Mouse (Mus musculus) kidney, postnatal 25 days (tissue): ENCODE data around the gene Ccdc6.
"Not testable (repeated sequence)": the region's sequence is repeated elsewhere in the genome, so short reads cannot be mapped to it uniquely, and the experiment has no call there.

Experiments
- DNase-seq, 2 experiments: peaks; one replicate each; pipeline ENCODE4 v3.0.0; 2021; ENCODE audit warnings: mixed read lengths in 2 of 2

The Ccdc6 gene

DNA sequence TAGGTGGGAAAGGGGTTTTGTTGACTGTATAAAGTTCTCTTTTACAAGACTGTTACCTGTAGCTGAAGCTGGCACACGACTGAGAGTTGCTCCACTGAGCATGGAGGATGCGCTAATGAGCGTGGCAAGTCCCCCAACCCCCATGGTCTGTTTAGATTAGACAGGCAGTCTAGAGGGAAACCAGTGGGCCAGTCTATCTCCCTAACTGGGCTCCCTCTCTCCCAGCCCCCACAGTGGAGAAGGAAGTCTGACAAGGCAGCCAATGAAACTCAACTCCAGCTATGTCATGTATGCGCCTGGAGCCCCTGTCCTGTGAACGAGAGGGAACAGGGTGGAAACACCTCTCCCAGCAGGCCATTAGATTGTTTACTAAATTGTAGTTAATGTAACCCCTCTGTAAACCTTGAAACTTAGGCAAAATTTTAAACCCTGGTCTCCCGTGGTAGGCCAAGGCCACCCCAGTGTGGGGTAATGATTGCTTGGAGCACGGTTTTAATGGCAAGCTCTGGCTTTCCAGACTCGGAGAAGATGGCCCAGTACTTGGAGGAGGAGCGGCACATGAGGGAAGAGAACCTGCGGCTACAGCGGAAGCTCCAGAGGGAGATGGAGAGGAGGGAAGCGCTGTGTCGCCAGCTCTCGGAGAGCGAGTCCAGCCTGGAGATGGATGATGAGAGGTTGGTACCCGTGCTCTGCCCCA, 77.7 kb downstream of the Ccdc6 start:
- no peak for DNase-seq

DNA sequence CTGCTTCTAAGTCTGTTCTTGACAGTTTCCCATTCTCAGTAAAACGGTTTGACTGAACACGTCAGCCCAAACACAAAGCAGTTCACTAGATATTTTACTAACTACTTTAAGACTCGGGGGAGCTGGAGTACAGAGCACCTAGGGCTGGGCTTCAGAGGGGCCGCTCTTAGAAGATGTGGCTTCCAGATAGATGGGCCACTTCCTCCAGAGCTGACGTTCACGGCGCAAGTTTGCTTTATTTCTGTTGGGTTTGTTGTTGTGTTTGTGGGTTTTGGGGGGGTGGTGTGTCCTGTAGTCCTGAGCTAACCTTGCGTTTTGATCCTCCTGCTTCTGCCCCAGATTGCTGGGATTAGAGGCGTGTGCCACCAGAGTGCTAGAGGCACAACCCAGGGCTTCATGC, 83.8 kb downstream of the Ccdc6 start:
- DNase-seq: no peak

DNA sequence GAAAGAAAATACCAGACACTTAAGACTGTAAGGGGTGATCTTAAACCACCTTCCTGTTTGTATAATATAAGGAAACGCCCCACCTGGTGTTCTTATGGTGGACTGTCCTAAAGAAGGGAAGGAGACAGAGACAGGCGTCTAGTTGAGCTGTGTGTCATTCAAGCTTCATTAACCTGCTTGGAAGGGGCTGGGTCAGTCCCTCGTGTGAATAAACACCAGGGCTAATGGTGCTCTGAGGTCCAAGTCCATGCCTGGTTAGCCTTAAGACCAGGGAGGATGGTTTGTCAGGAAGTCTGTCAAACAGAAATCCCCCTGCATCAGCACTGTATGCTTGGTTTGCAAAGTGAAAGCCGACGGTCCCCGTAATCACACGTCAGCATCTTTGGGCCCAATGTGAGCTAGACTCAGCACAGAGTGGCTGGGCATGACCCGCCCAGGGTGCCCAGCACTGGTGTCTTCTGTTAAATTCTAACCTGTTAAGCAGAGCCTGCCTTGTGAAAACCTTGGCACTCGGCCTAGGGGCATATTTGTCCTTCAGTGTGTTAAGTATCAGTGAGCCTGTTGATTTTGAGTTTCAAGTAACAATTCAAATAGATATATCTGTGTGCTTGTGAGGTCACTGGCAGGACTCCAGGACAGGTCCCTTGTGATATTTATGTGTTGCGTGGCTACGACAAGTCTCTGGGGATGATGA, 84.5 kb downstream of the Ccdc6 start:
- peak; percentile 92 to 96 for DNase-seq

DNA sequence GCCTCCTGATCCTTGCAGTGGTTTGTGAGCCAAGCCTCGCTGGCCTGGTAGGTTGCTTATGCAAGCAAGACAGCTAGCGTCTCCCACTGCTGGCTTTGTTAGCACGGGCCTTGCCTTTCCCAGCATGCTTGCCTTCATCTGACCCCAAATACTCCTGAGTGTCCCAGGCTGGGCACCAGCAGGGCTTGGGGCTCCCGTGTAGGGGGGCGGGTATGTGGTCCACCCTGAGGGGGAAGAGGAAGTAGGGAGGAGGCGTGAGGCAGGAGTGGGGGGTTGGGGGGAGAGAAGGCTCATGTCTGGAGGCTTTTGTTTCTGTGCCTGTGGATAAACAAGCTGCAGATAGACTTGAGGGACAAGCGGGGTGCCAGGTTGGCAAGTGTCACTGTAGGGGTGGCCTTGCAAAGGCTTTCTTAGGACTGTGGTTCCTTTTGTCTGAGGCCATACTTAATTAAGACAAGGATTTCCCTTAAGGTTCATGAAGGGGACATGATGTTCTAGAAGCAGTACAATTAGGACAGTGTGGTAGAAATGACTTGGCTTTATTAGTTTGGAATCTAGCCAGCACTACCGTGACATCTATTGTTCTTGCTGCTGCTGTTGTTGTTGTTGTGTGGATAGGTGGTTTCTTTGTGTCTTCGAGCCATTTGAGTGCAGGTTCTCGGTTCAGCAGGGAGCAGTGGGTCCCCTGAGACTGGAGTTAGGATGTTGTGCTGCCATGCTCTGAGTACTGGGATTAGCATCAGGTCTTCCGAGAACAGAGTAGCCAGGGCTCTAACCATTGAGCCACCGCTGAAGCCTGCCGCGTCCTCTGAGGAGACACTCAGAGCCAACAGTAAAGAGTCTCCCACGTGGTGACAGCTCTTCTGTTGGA, 86.5 kb downstream of the Ccdc6 start:
- peak; percentile 50 to 81 for DNase-seq

DNA sequence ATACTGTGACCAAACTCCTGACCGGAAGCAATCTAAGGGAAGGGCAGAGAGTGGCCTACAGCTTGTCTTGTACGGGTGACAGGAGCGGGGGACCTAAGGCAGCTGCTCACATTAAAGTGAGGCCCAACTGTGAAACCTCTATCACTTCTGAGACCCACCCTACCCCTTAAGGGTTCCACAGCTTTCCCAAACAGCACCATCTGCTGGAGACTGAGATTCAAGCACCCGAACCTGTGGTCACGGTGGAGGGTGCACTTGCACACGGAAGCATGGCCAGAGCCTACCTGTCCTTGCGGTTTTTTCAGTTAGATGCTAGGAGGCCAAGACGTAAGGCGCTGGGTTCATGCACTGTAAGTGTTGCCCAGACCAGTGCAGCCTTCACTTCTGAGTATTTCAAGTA, 89.2 kb downstream of the Ccdc6 start:
- DNase-seq: peak in 1 of 2 experiments; percentile 60

DNA sequence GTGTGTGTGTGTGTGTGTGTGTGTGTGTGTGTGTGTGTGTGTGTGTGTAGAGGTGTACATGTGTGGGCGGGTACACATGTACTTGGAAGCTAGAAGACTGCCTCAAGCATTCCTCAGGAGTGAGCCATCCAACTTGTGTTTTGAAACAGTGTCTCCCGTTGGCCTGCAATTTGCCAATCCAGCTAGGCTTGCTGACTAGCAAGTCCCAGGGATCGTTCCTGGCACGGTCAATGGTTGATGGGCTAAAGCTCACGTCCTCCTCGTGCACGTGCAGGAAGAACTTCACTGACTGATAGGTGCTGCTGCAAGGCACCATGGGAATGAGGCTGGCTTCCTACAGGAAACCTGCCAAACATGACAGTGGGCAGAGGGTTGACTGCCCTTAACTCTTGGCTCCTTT, 89.7 kb downstream of the Ccdc6 start:
- peak; percentile 38 to 78 for DNase-seq

GRCm38 (mm10) chr10:70189864-70190263, 92.9 kb downstream of the Ccdc6 start:
- no peak for DNase-seq

- DNase-seq: peak in 1 of 2 experiments; percentile 65
Observed at GRCm38 (mm10) chr10:70194283-70194682, 97.4 kb downstream of the Ccdc6 start.

- no peak for DNase-seq
Observed at GRCm38 (mm10) chr10:70195279-70195678, 98.4 kb downstream of the Ccdc6 start.

DNA sequence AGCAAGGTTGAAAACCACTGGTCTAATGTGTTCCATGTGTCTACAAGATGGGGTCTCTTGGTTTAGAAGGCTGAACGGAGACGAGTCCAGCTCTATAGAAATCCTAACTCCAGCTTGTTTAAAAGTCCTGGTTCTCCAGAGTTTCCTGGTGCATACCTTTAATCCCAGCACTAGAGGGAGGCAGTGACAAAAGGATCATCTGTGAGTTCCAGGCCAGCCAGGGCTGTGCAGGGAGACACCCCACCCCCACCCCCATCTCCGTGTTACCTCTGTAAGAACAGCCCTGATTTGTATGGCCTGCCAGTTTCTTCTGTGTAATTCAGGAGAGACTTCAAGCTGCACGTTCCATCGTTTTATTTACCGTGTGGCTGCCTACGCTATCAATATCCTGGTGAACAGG, 98.9 kb downstream of the Ccdc6 start:
- peak; percentile 39 to 60 for DNase-seq

GRCm38 (mm10) chr10:70196666-70197065, 99.7 kb downstream of the Ccdc6 start:
- peak in 1 of 2 experiments; percentile 72 for DNase-seq

DNA sequence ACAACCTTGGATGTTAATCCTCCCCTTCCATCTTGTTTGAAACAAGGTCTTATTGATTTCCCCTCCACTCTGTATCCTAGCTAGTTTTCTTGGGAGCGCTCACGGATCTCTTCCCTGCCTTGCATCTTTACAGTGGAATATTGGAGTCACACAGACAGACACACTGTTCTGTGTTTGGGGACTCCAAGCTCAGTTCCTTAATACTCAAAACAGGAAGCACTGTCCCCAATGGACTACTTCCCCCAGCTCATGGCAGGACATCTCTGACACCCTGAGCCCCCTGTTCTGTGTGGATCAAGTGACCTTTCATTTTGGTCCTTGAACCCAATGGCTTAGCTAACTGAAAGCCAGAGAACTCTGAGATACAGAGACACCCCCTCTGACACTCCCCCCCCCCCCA, 100.7 kb downstream of the Ccdc6 start:
- no peak for DNase-seq

DNA sequence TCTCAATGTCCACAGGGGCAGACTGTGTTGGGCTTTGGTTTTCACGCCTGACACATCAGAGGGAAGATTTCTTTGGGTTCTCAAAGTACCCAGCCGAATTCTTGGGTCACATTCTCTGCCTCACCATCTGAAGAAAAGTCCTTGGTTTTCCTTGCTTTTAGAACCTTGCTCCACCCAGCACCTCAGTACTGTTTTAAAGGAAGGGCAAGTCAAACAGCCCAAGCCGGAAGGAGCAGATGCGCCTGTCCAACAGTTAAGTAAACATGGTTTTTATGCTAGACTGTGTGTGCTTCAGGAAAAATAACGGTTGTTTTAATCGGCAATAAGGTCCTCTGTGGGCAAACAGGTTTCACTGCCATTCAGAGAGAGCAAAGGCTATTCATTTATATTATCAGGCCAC, 101.1 kb downstream of the Ccdc6 start:
- DNase-seq: no peak

DNA sequence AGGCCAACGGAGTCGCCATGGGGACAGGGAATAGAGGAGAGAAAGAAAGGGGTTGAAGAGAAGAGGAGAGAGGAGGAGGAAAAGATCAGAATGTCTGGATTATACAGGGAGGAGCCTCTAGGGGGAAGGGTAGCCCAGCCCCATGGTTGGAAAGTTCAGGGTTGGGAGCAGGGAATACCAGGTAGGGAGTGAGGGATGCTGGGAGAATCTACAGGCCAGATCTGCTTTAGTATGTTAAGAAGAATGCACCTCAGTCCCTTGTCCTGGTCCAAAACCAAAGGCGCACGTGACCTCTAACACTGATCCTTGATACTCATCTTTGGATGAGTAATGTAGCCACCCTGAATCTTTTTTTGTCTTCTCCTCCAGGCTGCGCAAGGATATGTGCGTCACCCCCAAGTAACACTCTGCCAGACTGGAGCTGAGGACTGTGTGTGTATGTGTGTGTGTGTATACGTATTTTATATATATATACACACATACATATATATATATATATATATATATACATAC, 102.1 kb downstream of the Ccdc6 start:
- DNase-seq: no peak

DNA sequence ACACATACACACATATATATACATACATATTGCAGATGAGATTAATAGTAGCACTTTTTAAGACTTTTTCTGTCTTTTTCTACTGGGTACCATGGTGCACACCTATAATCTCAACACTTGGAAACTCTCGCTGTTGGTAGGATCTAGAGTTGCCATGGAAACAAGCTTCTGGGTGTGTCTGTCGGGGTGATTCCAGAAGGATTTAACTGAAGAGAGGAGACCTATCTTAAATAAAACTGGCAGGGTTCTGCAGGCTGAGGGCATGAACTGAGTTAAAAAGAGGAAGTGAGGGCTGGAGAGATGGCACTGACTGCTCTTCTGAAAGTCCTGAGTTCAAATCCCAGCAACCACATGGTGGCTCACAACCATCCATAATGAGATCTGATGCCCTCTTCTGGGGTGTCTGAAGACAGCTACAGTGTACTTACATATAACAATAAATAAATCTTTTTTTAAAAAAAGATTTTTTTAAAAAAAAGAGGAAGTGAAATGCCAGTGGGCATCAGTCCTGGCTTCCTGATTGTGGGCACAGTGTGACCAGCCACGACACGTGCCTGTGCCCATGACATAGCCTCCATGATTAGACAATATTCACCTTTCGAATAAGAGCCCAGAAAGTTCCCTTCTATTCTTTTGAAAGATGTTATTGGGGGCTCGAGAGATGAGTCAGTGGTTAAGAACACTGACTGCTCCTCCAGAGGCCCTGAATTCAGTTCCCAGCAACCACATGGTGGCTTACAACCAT, 102.7 kb downstream of the Ccdc6 start:
- no peak for DNase-seq

- no peak for DNase-seq
Observed at GRCm38 (mm10) chr10:70200889-70201500, 104.1 kb downstream of the Ccdc6 start.

- peak in 1 of 2 experiments; percentile 34 for DNase-seq
Observed at GRCm38 (mm10) chr10:70204505-70205399, 107.8 kb downstream of the Ccdc6 start, which contains the start of gene Mrln. Gene Mrln, plus strand, starts transcription at chr10:70204664.

DNA sequence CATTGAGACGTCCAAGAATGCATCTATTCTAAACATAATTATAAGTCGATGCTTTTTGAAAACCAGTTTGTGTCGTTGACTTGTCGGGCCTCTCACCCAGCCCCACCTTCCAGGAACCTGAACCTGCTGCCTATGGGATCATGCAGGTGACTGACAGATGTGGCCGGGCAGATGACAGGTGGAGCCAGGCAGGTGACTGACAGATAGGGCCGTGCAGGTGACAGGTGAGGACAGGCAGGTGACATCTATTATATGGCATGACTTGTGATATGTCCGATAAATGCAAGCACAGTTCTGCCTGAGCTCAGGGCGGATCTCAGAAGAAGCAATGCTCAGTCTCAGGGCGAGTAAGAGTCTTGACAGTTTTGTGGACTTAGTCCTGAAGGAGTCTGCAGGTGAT, 114.4 kb downstream of the Ccdc6 start:
- DNase-seq: no peak

GRCm38 (mm10) chr10:70220971-70221370, 124.0 kb downstream of the Ccdc6 start:
- peak; percentile 68 to 78 for DNase-seq

GRCm38 (mm10) chr10:70222231-70222630, 125.3 kb downstream of the Ccdc6 start:
- DNase-seq: not testable (repeated sequence)

DNA sequence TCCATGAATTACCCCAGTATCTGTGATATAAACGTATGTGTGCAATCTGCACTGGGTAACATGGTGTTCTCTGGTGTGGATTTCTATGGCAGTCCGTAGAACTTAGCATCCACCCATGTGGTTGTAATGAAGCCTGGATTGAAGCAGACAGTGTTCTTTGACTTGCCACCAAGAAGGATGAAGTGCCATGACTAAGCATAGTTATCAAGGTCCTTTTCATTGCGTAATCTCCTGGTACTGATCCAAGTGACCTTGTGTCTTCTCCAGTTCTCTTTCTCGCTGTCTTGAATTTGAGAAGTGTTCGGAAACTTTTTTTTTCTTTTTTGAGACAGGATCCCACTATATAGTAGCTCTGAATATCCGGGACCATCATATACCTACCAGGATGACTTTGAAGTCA, 127.7 kb downstream of the Ccdc6 start:
- DNase-seq: peak; percentile 46 to 73
